In genomic region chr2:92375788-92376187, GRCm38 (mm10) we compare ENCODE assay signal across 8 mouse cellular contexts. TPM values are rescaled to one million over a fixed set of nuclear protein-coding genes. Genes with fewer than 3 reads are reported as not detected.
DNase-seq lines count a peak whose midpoint lies in the region; ATAC-seq and TF ChIP-seq lines count a peak whose summit lies in the region.

No protein-coding gene starts in this region.

- TF ChIP-seq EP300 in CH12.LX (IDR thresholded peaks at IDR 0.05; ENCODE audit: low read length): no peak

- no peaks in the 10 kb centered on the region for H3K9me3 ChIP-seq in heart, embryonic 11.5 days (replicated peaks; ENCODE audit: control insufficient read depth, low read length)
- H3K9me3 ChIP-seq in CH12.LX (replicated peaks; ENCODE audit: low read length): no peaks in the 10 kb centered on the region
- H3K9me3 ChIP-seq in forebrain, embryonic 12.5 days: no peaks in the 10 kb centered on the region
- H3K9me3 ChIP-seq in liver, embryonic 15.5 days (replicated peaks): no peaks in the 10 kb centered on the region

- DNase-seq in heart, adult 11 months: no peak
- DNase-seq in CH12.LX (ENCODE audit: extremely low read depth): no peak
- DNase-seq in cerebellum, postnatal 36 days: no peak
- DNase-seq in right cerebral cortex, postnatal 36 days (ENCODE audit: low spot score in 2 of 2): no peak
- DNase-seq in urinary bladder, postnatal 14 days (ENCODE audit: low spot score): no peak

- peaks cover 6% of the 10 kb centered on the region; the same call in 1 of the 2 replicates for H3K36me3 ChIP-seq in heart, embryonic 11.5 days (ENCODE audit: control insufficient read depth, insufficient read depth, low read length)
- H3K36me3 ChIP-seq in CH12.LX (replicated peaks in 1 of 2; ENCODE audit: control insufficient read depth in 1 of 2, insufficient read depth in 1 of 2, low read length in 1 of 2): peaks cover 27 to 38% of the 10 kb centered on the region in 2 experiments
- H3K36me3 ChIP-seq in forebrain, embryonic 12.5 days (replicated peaks): peaks cover 32% of the 10 kb centered on the region
- H3K36me3 ChIP-seq in liver, embryonic 15.5 days (replicated peaks): peaks cover 39% of the 10 kb centered on the region

- TF ChIP-seq POLR2A in CH12.LX (IDR thresholded peaks at IDR 0.05; ENCODE audit: low read depth, low read length): no peak

- H3K27me3 ChIP-seq in heart, embryonic 11.5 days (ENCODE audit: control insufficient read depth, insufficient read depth, low read length): peaks cover 26% of the 10 kb centered on the region
- peaks cover 9% of the 10 kb centered on the region for H3K27me3 ChIP-seq in CH12.LX (replicated peaks)
- H3K27me3 ChIP-seq in forebrain, embryonic 12.5 days: peaks cover 14% of the 10 kb centered on the region
- peaks cover 32% of the 10 kb centered on the region for H3K27me3 ChIP-seq in liver, embryonic 15.5 days

- no peak for TF ChIP-seq RAD21 in CH12.LX (IDR thresholded peaks at IDR 0.05; ENCODE audit: low read depth, low read length)

- TF ChIP-seq CTCF in CH12.LX (conservative IDR thresholded peaks at IDR 0.05 in 1 of 2, IDR thresholded peaks at IDR 0.05 in 1 of 2; ENCODE audit: low read depth in 2 of 2, low read length in 2 of 2): no peak

- H3K79me2 ChIP-seq in CH12.LX (replicated peaks; ENCODE audit: control insufficient read depth, extremely low read depth, insufficient read depth, poor library complexity, severe bottlenecking): peaks cover 9% of the 10 kb centered on the region

- dilution Hi-C loops in CH12.LX (cut with MboI; ENCODE audit: extremely low pct_ligation_motif_present, extremely low pct_unique_long_range_greater_than_20kb, low sequenced_read_pairs): no loop called here

- H3K9ac ChIP-seq in heart, embryonic 11.5 days (ENCODE audit: low read depth, low read length): peak overlapping the region; percentile 77
- H3K9ac ChIP-seq in CH12.LX (ENCODE audit: insufficient read depth, low read depth): peak overlapping the region; percentile 89
- H3K9ac ChIP-seq in forebrain, embryonic 12.5 days: peak overlapping the region; percentile 74
- peak overlapping the region; percentile 74 for H3K9ac ChIP-seq in liver, embryonic 15.5 days

- peak overlapping the region; percentile 88; the same call in 1 of the 2 replicates for H3K27ac ChIP-seq in heart, embryonic 11.5 days (ENCODE audit: low read depth, low read length)
- H3K27ac ChIP-seq in CH12.LX (ENCODE audit: insufficient read depth, low read depth): no peak overlapping the region
- H3K27ac ChIP-seq in forebrain, embryonic 12.5 days: peak overlapping the region; percentile 90
- H3K27ac ChIP-seq in liver, embryonic 15.5 days (replicated peaks): peak overlapping the region; percentile 86

- no peak for ATAC-seq in heart, embryonic 11.5 days (replicated peaks; ENCODE audit: insufficient number of reproducible peaks, low FRiP score, low TSS enrichment)
- no peak for ATAC-seq in forebrain, embryonic 12.5 days (ENCODE audit: low FRiP score)
- no peak for ATAC-seq in liver, embryonic 15.5 days (ENCODE audit: insufficient read depth)

- in situ Hi-C loops in CH12.LX (cut with MboI; ENCODE audit: low pct_ligation_motif_present, low pct_unique_long_range_greater_than_20kb, low sequenced_read_pairs): no loop called here

- 13% methylated on average over 10 of the region's 10 CpGs for WGBS in heart, embryonic 11.5 days (ENCODE audit: insufficient replicate concordance)
- 18% methylated on average over 10 of the region's 10 CpGs for WGBS in forebrain, embryonic 12.5 days
- WGBS in liver, embryonic 15.5 days (ENCODE audit: insufficient replicate concordance): 4% methylated on average over 10 of the region's 10 CpGs

- H3K4me1 ChIP-seq in heart, embryonic 11.5 days (ENCODE audit: control insufficient read depth, insufficient read depth, low read length): peaks cover 20% of the 10 kb centered on the region
- H3K4me1 ChIP-seq in CH12.LX (ENCODE audit: control insufficient read depth in 1 of 2, insufficient read depth in 2 of 2): peaks cover 27 to 66% of the 10 kb centered on the region in 2 experiments
- peaks cover 50% of the 10 kb centered on the region for H3K4me1 ChIP-seq in forebrain, embryonic 12.5 days
- peaks cover 35% of the 10 kb centered on the region for H3K4me1 ChIP-seq in liver, embryonic 15.5 days (replicated peaks)

- peak overlapping the region; percentile 75 for H3K4me3 ChIP-seq in heart, embryonic 11.5 days (ENCODE audit: low read depth, low read length)
- H3K4me3 ChIP-seq in CH12.LX (replicated peaks in 1 of 3; ENCODE audit: low read depth in 2 of 3, low read length in 2 of 3, poor library complexity in 1 of 3): peak overlapping the region; percentile 88 to 99 (median 98)
- peak overlapping the region; percentile 72 for H3K4me3 ChIP-seq in forebrain, embryonic 12.5 days (replicated peaks)
- H3K4me3 ChIP-seq in liver, embryonic 15.5 days (replicated peaks): peak overlapping the region; percentile 75

- peak overlapping the region; percentile 98 for H3K4me2 ChIP-seq in heart, embryonic 11.5 days
- peak overlapping the region; percentile 98 for H3K4me2 ChIP-seq in CH12.LX (ENCODE audit: insufficient read depth, low read depth, poor library complexity, severe bottlenecking)
- H3K4me2 ChIP-seq in forebrain, embryonic 12.5 days: peak overlapping the region; percentile 94
- peak overlapping the region; percentile 93 for H3K4me2 ChIP-seq in liver, embryonic 15.5 days

TF ChIP-seq in CH12.LX, 34 proteins besides CTCF, POLR2A, EP300 and RAD21:
- no peak for TF ChIP-seq ZNF384 (IDR thresholded peaks at IDR 0.05; ENCODE audit: low read depth, low read length)
- no peak for TF ChIP-seq ELF1 (IDR thresholded peaks at IDR 0.05; ENCODE audit: low read depth, low read length)
- TF ChIP-seq TBP (conservative IDR thresholded peaks at IDR 0.05; ENCODE audit: low read depth, low read length): no peak
- TF ChIP-seq MAZ (IDR thresholded peaks at IDR 0.05; ENCODE audit: low read depth, low read length): no peak
- no peak for TF ChIP-seq UBTF (IDR thresholded peaks at IDR 0.05; ENCODE audit: low read depth, low read length)
- TF ChIP-seq ZMIZ1 (IDR thresholded peaks at IDR 0.05; ENCODE audit: low read depth, low read length): no peak
- no peak for TF ChIP-seq SMC3 (IDR thresholded peaks at IDR 0.05; ENCODE audit: low read depth, low read length)
- no peak for TF ChIP-seq ETS1 (conservative IDR thresholded peaks at IDR 0.05; ENCODE audit: low read depth, low read length)
- TF ChIP-seq POLR2AphosphoS2 (IDR thresholded peaks at IDR 0.05; ENCODE audit: low read depth, low read length): no peak
- TF ChIP-seq ZC3H11A (IDR thresholded peaks at IDR 0.05; ENCODE audit: low read depth, low read length): no peak
- TF ChIP-seq RCOR1 (conservative IDR thresholded peaks at IDR 0.05; ENCODE audit: low read depth, low read length): no peak
- no peak for TF ChIP-seq MXI1 (IDR thresholded peaks at IDR 0.05; ENCODE audit: low read depth, low read length)
- no peak for TF ChIP-seq BHLHE40 (IDR thresholded peaks at IDR 0.05; ENCODE audit: low read depth, low read length)

RNA-seq across cellular contexts. Expression of gene Large2, which starts 1.1 kb away (rescaled TPM):
- polyA plus RNA-seq in heart, embryonic 11.5 days (2014; fragmentation: Nextera tagmentation; extraction: Ambion mirVana): 0.93 and 2.0 TPM in 2 replicates
- total RNA-seq in CH12.LX (2012; rRNA removed): 1.4 and 1.5 TPM in 2 replicates
- total RNA-seq in CH12.LX (2014; rRNA removed): 0.19 TPM in 1 of 2 replicates, not detected in the other
- 0.45 and 0.89 TPM in 2 replicates for polyA plus RNA-seq in CH12.LX (2012; ENCODE audit: insufficient read length, low read depth)
- 5.3 and 5.5 TPM in 2 replicates for polyA plus RNA-seq in forebrain, embryonic 12.5 days (2016; fragmentation: Nextera tagmentation; extraction: Ambion mirVana)
- polyA plus RNA-seq in liver, embryonic 15.5 days (2015; fragmentation: Nextera tagmentation; extraction: Ambion mirVana): 2.4 and 3.5 TPM in 2 replicates

RNA-seq across cellular contexts. Expression of gene Pex16, which starts 1.3 kb away (rescaled TPM):
- 12.5 and 13.6 TPM in 2 replicates for polyA plus RNA-seq in heart, embryonic 11.5 days (2014; fragmentation: Nextera tagmentation; extraction: Ambion mirVana)
- total RNA-seq in CH12.LX (2012; rRNA removed): 35.1 and 44.0 TPM in 2 replicates
- total RNA-seq in CH12.LX (2014; rRNA removed): 25.0 and 28.7 TPM in 2 replicates
- 36.6 and 37.2 TPM in 2 replicates for polyA plus RNA-seq in CH12.LX (2012; ENCODE audit: insufficient read length, low read depth)
- 22.8 and 24.2 TPM in 2 replicates for polyA plus RNA-seq in forebrain, embryonic 12.5 days (2016; fragmentation: Nextera tagmentation; extraction: Ambion mirVana)
- polyA plus RNA-seq in liver, embryonic 15.5 days (2015; fragmentation: Nextera tagmentation; extraction: Ambion mirVana): 22.4 and 26.2 TPM in 2 replicates

RNA-seq across cellular contexts. Expression of gene 1700029I15Rik, which starts 6.5 kb away (rescaled TPM):
- polyA plus RNA-seq in heart, embryonic 11.5 days (2014; fragmentation: Nextera tagmentation; extraction: Ambion mirVana): 0.67 and 0.89 TPM in 2 replicates
- 2.9 and 3.4 TPM in 2 replicates for total RNA-seq in CH12.LX (2012; rRNA removed)
- 0.39 and 0.67 TPM in 2 replicates for total RNA-seq in CH12.LX (2014; rRNA removed)
- polyA plus RNA-seq in CH12.LX (2012; ENCODE audit: insufficient read length, low read depth): 3.0 and 5.0 TPM in 2 replicates
- 5.6 and 6.8 TPM in 2 replicates for polyA plus RNA-seq in forebrain, embryonic 12.5 days (2016; fragmentation: Nextera tagmentation; extraction: Ambion mirVana)
- polyA plus RNA-seq in liver, embryonic 15.5 days (2015; fragmentation: Nextera tagmentation; extraction: Ambion mirVana): 1.4 and 1.5 TPM in 2 replicates

RNA-seq across cellular contexts. Expression of gene Mapk8ip1, which starts 25.3 kb away (rescaled TPM):
- polyA plus RNA-seq in heart, embryonic 11.5 days (2014; fragmentation: Nextera tagmentation; extraction: Ambion mirVana): 2.7 and 4.1 TPM in 2 replicates
- total RNA-seq in CH12.LX (2012; rRNA removed): 4.1 and 5.4 TPM in 2 replicates
- 5.0 and 5.5 TPM in 2 replicates for total RNA-seq in CH12.LX (2014; rRNA removed)
- polyA plus RNA-seq in CH12.LX (2012; ENCODE audit: insufficient read length, low read depth): 11.0 and 13.0 TPM in 2 replicates
- polyA plus RNA-seq in forebrain, embryonic 12.5 days (2016; fragmentation: Nextera tagmentation; extraction: Ambion mirVana): 83.2 and 83.5 TPM in 2 replicates
- polyA plus RNA-seq in liver, embryonic 15.5 days (2015; fragmentation: Nextera tagmentation; extraction: Ambion mirVana): 1.8 and 1.9 TPM in 2 replicates

RNA-seq across cellular contexts. Expression of gene Cry2, which starts 58.1 kb away (rescaled TPM):
- polyA plus RNA-seq in heart, embryonic 11.5 days (2014; fragmentation: Nextera tagmentation; extraction: Ambion mirVana): 15.3 and 17.7 TPM in 2 replicates
- total RNA-seq in CH12.LX (2012; rRNA removed) (8.8 and 12.7 TPM in 2 replicates), CH12.LX (2014; rRNA removed) (3.7 and 4.3 TPM in 2 replicates)
- 15.2 and 15.9 TPM in 2 replicates for polyA plus RNA-seq in CH12.LX (2012; ENCODE audit: insufficient read length, low read depth)
- 29.1 and 31.2 TPM in 2 replicates for polyA plus RNA-seq in forebrain, embryonic 12.5 days (2016; fragmentation: Nextera tagmentation; extraction: Ambion mirVana)
- 11.2 and 14.6 TPM in 2 replicates for polyA plus RNA-seq in liver, embryonic 15.5 days (2015; fragmentation: Nextera tagmentation; extraction: Ambion mirVana)
